Mouse (Mus musculus) adrenal gland, postnatal 10 days (tissue): ENCODE results near the gene H2-Ke6. TPM values are rescaled to one million over a fixed set of nuclear protein-coding genes. Genes with fewer than 3 reads are reported as not detected.
"Not testable (repeated sequence)": the region's sequence is repeated elsewhere in the genome, so short reads cannot be mapped to it uniquely, and the experiment has no call there.

Experiments used
- DNase-seq: peaks from one replicate; pipeline ENCODE4 v3.0.0; 2021; ENCODE audit warnings: mixed read lengths
- microRNA-seq: library from miRNA; unstranded; fragments of <30 nt; microRNA quantifications from one replicate; pipeline ENCODE4 v1.2.0, GENCODE M21; 2021
- total RNA-seq, 2 experiments: library from RNA; stranded (reverse); gene quantifications; 2 replicates each; pipeline ENCODE4 v1.2.3; 2021

H2-Ke6 gene
- total RNA-seq, 2 experiments from 2014 or later = 184 to 194 TPM

DNA sequence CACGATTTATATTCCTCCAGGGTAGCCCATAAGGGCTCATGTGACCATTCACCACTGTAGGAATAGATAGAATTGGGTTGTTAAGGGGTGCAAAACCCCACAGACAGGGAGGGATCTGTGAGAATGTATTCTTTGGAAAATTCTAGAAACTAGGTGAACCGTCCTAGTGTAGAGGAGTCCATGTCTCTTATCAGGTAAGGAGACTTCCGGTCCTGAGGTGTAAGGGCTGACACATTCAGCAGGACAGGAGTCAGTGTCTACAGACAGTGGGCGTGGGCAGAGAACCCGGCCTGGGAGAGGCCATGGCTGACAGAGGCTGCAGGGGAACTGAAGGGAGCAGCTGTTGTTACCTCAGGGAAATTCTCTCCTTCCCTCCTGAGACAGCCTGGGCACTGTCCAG, 29.2 kb downstream of the H2-Ke6 start:
- not testable (repeated sequence) for DNase-seq

DNA sequence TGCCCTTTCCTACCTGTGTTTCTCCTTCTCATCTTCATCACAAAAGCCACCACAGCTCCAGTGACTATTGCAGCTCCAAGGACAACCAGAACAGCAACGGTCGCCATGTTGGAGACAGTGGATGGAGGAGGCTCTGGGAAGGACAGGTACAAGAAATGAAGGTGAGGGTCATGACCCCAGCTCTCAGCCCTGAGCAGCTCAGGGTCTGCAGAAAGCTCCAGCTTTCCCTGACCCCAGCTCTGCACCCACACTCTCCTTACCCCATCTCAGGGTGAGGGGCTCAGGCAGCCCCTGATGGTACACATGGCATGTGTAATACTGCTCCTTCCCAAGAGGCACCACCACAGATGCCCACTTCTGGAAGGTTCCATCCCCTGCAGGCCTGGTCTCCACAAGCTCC, 30.8 kb downstream of the H2-Ke6 start:
- not testable (repeated sequence) for DNase-seq

GRCm38 (mm10) chr17:33995651-33996050, 32.2 kb downstream of the H2-Ke6 start:
- no peak for DNase-seq

DNA sequence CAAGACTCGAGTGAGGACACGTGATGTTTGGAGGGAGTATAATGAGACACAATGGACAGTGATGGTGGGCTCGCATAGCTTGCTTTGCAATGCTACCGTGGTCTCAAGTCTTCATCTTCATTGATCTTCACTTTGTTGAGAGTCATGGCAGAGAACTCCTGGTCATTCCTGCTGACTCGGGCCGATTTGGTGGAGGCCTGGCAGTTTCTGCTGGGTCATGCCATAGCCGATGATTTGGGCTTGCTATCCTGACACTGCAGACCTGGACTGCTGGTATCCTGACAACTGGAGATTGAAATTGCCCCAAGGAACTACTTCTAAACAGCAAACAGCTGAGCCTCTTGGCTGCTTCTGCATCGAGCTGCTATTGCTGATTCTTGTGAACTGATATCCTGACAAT, 32.9 kb downstream of the H2-Ke6 start:
- no peak for DNase-seq

DNA sequence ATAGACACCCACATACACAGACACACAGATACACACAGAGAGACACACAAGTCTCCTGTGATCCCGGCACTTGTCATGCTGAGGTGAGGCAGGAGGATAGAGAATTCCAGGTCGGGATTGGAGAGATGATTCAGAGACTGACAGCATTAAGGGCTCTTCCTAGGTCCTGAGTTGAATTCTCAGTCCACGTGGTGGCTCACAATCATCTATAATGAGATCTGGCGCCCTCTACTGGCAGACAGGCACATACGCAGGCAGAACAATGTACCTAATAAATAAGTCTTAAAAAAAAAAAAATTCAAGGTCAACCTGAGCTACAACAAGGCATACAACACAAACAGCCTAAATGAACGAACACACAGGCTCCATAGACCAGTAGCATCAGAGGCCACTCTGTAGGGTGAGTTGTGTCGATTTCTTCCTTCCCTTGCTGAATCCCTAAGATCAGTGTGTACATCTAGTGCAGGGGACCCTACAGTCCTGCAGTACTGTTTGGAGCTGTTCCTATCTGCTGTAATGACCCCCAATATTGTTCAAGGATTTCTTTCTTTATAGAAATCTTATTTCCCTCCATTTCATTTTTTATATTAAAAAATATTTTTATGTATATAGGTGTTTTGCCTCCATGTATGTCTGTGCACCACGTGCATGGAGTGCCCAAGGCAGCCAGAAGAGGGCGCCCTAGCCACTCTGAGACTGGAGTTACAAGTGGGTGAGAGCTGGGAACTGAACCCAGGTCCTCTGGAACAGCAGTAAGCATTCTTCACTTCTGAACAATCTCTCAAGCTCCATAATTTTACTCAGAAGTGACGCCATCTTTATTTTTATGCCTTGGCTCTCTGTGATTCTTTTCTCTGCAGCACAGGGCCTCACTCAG, 35.8 kb downstream of the H2-Ke6 start:
- peak; percentile 67 for DNase-seq

GRCm38 (mm10) chr17:33982136-33982535, 45.7 kb downstream of the H2-Ke6 start:
- DNase-seq = peak; percentile 74

DNA sequence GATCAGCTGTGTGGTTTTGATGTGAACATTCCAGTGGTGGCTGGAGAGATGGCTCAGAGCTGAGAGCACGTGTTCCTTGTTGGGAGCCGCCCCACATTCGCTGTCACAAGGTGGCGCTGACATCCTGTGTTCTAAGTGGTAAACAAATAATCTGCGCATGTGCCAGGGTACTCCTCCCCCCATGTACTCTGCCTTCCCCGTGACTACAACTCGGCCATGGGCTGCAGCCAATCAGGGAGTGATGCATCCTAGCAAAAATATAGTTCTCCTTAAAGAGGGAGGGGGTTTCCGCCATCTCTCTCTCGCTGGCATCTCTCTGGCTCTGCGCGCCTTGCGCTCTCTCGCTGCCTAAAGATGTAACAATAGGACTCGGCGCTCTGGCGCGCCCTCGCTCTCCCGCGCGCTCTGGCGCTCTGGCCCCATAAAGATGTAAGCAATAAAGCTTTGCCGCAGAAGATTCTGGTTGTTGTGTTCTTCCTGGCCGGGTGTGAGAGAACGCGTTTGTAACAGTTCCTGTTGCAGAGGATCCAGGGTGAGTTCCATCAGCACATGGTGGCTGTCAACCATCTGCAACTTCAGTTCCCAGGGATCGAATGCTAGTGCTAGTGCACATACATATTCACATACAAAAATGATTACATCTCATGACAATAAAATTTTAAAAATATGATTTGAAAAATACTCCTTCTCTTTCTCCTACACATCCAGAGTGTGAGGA, 46.5 kb downstream of the H2-Ke6 start:
- peak; percentile 86 for DNase-seq

DNA sequence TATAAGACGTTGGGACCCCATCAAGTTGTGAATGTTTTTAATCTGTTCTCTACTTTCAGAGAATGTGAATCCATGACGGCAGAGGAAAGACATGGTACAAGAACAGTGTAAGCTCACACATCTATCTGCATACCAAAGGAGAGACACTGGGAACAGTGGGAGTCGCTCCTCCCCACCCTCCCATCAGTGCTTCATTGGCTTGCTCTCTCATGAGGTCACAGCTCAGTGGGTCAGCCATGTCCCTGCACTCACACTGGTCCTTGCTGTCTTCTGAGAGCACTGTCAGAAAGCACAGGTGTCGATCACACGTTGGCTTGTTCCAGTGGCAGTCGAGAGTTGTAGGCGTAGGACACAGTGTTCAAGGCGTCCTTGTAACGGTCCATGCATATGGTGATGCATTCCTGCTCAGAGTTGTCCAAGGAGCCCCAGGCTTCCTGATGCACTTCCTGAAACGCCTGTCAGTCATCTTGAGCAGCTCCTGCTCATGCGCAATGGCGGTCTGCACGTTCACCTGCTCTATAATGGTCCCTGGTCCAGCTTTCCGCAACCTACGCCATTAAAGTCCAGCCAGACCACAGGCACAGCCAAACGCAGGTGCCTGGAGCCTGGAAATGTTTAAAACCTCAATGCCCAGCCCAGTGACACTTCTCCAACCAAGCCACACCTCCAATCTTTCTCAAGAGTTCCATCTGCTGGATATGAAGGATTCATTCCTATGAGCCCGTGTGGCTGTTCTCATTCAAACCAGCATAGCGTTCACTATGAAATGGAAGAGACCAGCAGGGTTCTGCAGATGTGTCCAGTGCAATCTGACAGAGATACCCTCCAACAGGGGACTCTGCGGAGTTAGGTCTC, 47.5 kb downstream of the H2-Ke6 start:
- no peak for DNase-seq

GRCm38 (mm10) chr17:33979512-33980050, 48.3 kb downstream of the H2-Ke6 start:
- no peak for DNase-seq

DNA sequence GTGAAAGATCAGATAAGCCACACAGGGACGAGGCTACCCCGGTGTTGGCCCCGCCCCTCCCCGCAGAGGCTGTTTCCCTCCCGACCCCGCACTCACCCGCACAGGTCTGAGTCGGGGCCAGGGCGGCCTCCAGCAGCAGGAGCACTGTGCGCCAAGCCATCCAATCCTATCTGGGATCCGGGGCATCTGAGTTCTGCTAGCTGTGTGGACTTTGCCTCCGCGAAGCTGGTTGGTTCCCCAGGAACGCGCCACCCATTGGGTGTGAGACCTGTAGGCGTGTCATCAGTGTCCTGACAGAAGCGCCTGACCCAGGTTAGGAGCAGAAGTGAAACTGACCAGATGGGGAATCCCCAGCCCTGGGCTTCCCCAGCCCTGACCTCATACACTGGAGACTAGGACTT, 49.2 kb downstream of the H2-Ke6 start:
- DNase-seq = peak; percentile 82

- DNase-seq = no peak
Observed at GRCm38 (mm10) chr17:33977861-33978557, 49.9 kb downstream of the H2-Ke6 start.

Small RNAs within 50 kb of the gene (microRNA-seq; reads per million reads assigned to microRNA genes)
- gene Mir219a-1 (2.8 reads per million), gene Mir219c (not detected)

Other genes with a start within 250 kb of the H2-Ke6 start
- 100 to 1,000 TPM; 156 to 168 TPM for gene Angptl4, start 246.2 kb downstream of the H2-Ke6 start, total RNA-seq
- 100 to 1,000 TPM in 1 of 2 experiments, 10 to 100 TPM in 1; 85.3 to 108 TPM for gene Kank3, start 217.5 kb downstream of the H2-Ke6 start, total RNA-seq
- gene Rps28, start 203.5 kb downstream of the H2-Ke6 start, total RNA-seq = 1,000 to 10,000 TPM; 1,671 to 1,675 TPM
- gene Ndufa7, start 203.5 kb downstream of the H2-Ke6 start, total RNA-seq = 100 to 1,000 TPM; 564 to 570 TPM
- 10 to 100 TPM; 29.6 to 39.4 TPM for gene Cd320, start 185.0 kb downstream of the H2-Ke6 start, total RNA-seq
- not detected for gene Gm7029, start 154.2 kb downstream of the H2-Ke6 start, total RNA-seq
- 10 to 100 TPM; 13.4 to 15.8 TPM for gene Kifc1, start 137.4 kb downstream of the H2-Ke6 start, total RNA-seq
- not detected for gene Platr17, start 122.9 kb downstream of the H2-Ke6 start, total RNA-seq
- 10 to 100 TPM; 25.4 to 26.3 TPM for gene Daxx, start 118.6 kb downstream of the H2-Ke6 start, total RNA-seq
- 100 to 1,000 TPM; 131 to 150 TPM for gene Tapbp, start 112.2 kb downstream of the H2-Ke6 start, total RNA-seq
- 10 to 100 TPM; 29.2 to 34.3 TPM for gene Zbtb22, start 112.2 kb downstream of the H2-Ke6 start, total RNA-seq
- 10 to 100 TPM; 57.1 to 76.3 TPM for gene Rgl2, start 98.5 kb downstream of the H2-Ke6 start, total RNA-seq
- 10 to 100 TPM; 81.2 to 94.9 TPM for gene Pfdn6, start 87.7 kb downstream of the H2-Ke6 start, total RNA-seq
- 10 to 100 TPM; 28.4 to 29.7 TPM for gene Wdr46, start 87.4 kb downstream of the H2-Ke6 start, total RNA-seq
- gene B3galt4, start 76.6 kb downstream of the H2-Ke6 start, total RNA-seq = 1 to 10 TPM; 4.8 to 5.8 TPM
- gene Vps52, start 72.2 kb downstream of the H2-Ke6 start, total RNA-seq = 10 to 100 TPM; 38.8 to 51.4 TPM
- 100 to 1,000 TPM; 943 to 952 TPM for gene Rps18, start 72.1 kb downstream of the H2-Ke6 start, total RNA-seq
- 100 to 1,000 TPM; 204 to 217 TPM for gene H2-K1, start 27.7 kb downstream of the H2-Ke6 start, total RNA-seq
- gene Ring1, start 3.4 kb downstream of the H2-Ke6 start, total RNA-seq = 10 to 100 TPM; 29.8 to 36.5 TPM
- gene Slc39a7, start 3.6 kb upstream of the H2-Ke6 start, total RNA-seq = 100 to 1,000 TPM; 115 to 140 TPM
- gene Rxrb, start 3.8 kb upstream of the H2-Ke6 start, total RNA-seq = 10 to 100 TPM; 62.3 to 76.1 TPM
- 10 to 100 TPM in 1 of 2 experiments, 1 to 10 TPM in 1; 4.2 to 15.0 TPM for gene Col11a2, start 11.4 kb upstream of the H2-Ke6 start, total RNA-seq
- 1 to 10 TPM; 1.4 to 1.5 TPM for gene H2-Oa, start 64.3 kb upstream of the H2-Ke6 start, total RNA-seq
- 10 to 100 TPM in 1 of 2 experiments, 1 to 10 TPM in 1; 8.9 to 15.2 TPM for gene H2-DMa, start 91.5 kb upstream of the H2-Ke6 start, total RNA-seq
- 100 to 1,000 TPM; 170 to 181 TPM for gene Brd2, start 94.6 kb upstream of the H2-Ke6 start, total RNA-seq
- gene H2-DMb2, start 115.2 kb upstream of the H2-Ke6 start, total RNA-seq = 1 to 10 TPM; 4.5 to 4.8 TPM
- 1 to 10 TPM; 3.6 to 5.8 TPM for gene H2-DMb1, start 125.0 kb upstream of the H2-Ke6 start, total RNA-seq
- 10 to 100 TPM; 11.9 to 15.5 TPM for gene Tap1, start 159.5 kb upstream of the H2-Ke6 start, total RNA-seq
- 10 to 100 TPM; 13.5 to 18.2 TPM for gene Psmb9, start 159.7 kb upstream of the H2-Ke6 start, total RNA-seq
- gene Psmb8, start 169.7 kb upstream of the H2-Ke6 start, total RNA-seq = 10 to 100 TPM; 22.8 to 29.1 TPM
- 10 to 100 TPM; 32.8 to 35.0 TPM for gene Tap2, start 175.5 kb upstream of the H2-Ke6 start, total RNA-seq
- 1 to 10 TPM; 2.7 to 3.5 TPM for gene H2-Ob, start 210.8 kb upstream of the H2-Ke6 start, total RNA-seq
- gene H2-Ab1, start 229.6 kb upstream of the H2-Ke6 start, total RNA-seq = 10 to 100 TPM; 27.9 to 36.1 TPM